Mouse (Mus musculus): ENCODE data around the gene Rapgef4.
"Not testable (repeated sequence)": the region's sequence is repeated elsewhere in the genome, so short reads cannot be mapped to it uniquely, and the experiment has no call there.

The Rapgef4 gene

GRCm38 (mm10) chr2:72125786-72126185 lies 144.7 kb downstream of the Rapgef4 start:
- no peak for DNase-seq

- DNase-seq, result no peak
These were observed 145.4 kb downstream of the Rapgef4 start for GRCm38 (mm10) chr2:72126411-72126810.

GRCm38 (mm10) chr2:72129612-72130311 lies 148.7 kb downstream of the Rapgef4 start:
- no peak for DNase-seq

GRCm38 (mm10) chr2:72132222-72132621 lies 151.2 kb downstream of the Rapgef4 start:
- DNase-seq, result no peak

- no peak for DNase-seq
These were observed 155.0 kb downstream of the Rapgef4 start for GRCm38 (mm10) chr2:72136045-72136444.

- DNase-seq, result no peak
These were observed 155.6 kb downstream of the Rapgef4 start for GRCm38 (mm10) chr2:72136486-72137264.

GRCm38 (mm10) chr2:72139863-72140845 lies 159.1 kb downstream of the Rapgef4 start:
- DNase-seq, result peak; percentile 32 to 50

- no peak for DNase-seq
These were observed 160.1 kb downstream of the Rapgef4 start for GRCm38 (mm10) chr2:72141091-72141490.

- not testable (repeated sequence) for DNase-seq
These were observed 160.7 kb downstream of the Rapgef4 start for GRCm38 (mm10) chr2:72141732-72142131.

GRCm38 (mm10) chr2:72143413-72143812 lies 162.4 kb downstream of the Rapgef4 start:
- no peak for DNase-seq

- DNase-seq, result no peak
These were observed 163.6 kb downstream of the Rapgef4 start for GRCm38 (mm10) chr2:72144576-72145200.

GRCm38 (mm10) chr2:72145281-72145875 lies 164.3 kb downstream of the Rapgef4 start:
- DNase-seq, result no peak

- DNase-seq, result no peak
These were observed 165.0 kb downstream of the Rapgef4 start for GRCm38 (mm10) chr2:72146061-72146460.

GRCm38 (mm10) chr2:72147246-72147645 lies 166.2 kb downstream of the Rapgef4 start:
- DNase-seq, result no peak

- no peak for DNase-seq
These were observed 166.7 kb downstream of the Rapgef4 start for GRCm38 (mm10) chr2:72147695-72148094.

GRCm38 (mm10) chr2:72148647-72149046 lies 167.6 kb downstream of the Rapgef4 start:
- no peak for DNase-seq

- DNase-seq, result peak; percentile 62 to 76
These were observed 168.0 kb downstream of the Rapgef4 start for GRCm38 (mm10) chr2:72149059-72149458.

- no peak for DNase-seq
These were observed 170.9 kb downstream of the Rapgef4 start for GRCm38 (mm10) chr2:72151792-72152554.

GRCm38 (mm10) chr2:72152746-72153145 lies 171.7 kb downstream of the Rapgef4 start:
- DNase-seq, result no peak

GRCm38 (mm10) chr2:72153851-72154250 lies 172.8 kb downstream of the Rapgef4 start:
- no peak for DNase-seq

- no peak for DNase-seq
These were observed 174.2 kb downstream of the Rapgef4 start for GRCm38 (mm10) chr2:72155102-72155773.

All from cerebellum, adult 18-20 months (tissue).